Mouse (Mus musculus) thymus, postnatal 10 days (tissue): ENCODE measurements around the gene Polr3g.
"Not testable (repeated sequence)": the region's sequence is repeated elsewhere in the genome, so short reads cannot be mapped to it uniquely, and the experiment has no call there.

Source experiments
- DNase-seq, 2 experiments: peaks; one replicate each; pipeline ENCODE4 v3.0.0; 2021; ENCODE audit warnings: low spot score in 2 of 2

The Polr3g gene

GRCm38 (mm10) chr13:81710775-81711545 is at the start of gene Polr3g, which contains the start of gene Mblac2:
Gene Polr3g, minus strand, starts transcription at chr13:81711013.
Gene Mblac2, plus strand, starts transcription at chr13:81711341.
- DNase-seq: peak; percentile 97 to 99

GRCm38 (mm10) chr13:81760379-81760778 is 49.6 kb upstream of the Polr3g start:
- DNase-seq: peak in 1 of 2 experiments; percentile 29

- no peak for DNase-seq
Observed at GRCm38 (mm10) chr13:81757058-81757660, 46.3 kb upstream of the Polr3g start.

- DNase-seq: no peak
Observed at GRCm38 (mm10) chr13:81755324-81755723, 44.5 kb upstream of the Polr3g start.

- DNase-seq: no peak
Observed at GRCm38 (mm10) chr13:81754878-81755277, 44.1 kb upstream of the Polr3g start.

GRCm38 (mm10) chr13:81744092-81744396 is 33.2 kb upstream of the Polr3g start:
- DNase-seq: no peak

- no peak for DNase-seq
Observed at GRCm38 (mm10) chr13:81743391-81744091, 32.7 kb upstream of the Polr3g start.

GRCm38 (mm10) chr13:81740898-81741297 is 30.1 kb upstream of the Polr3g start:
- DNase-seq: no peak

- no peak for DNase-seq
Observed at GRCm38 (mm10) chr13:81736606-81737005, 25.8 kb upstream of the Polr3g start.

GRCm38 (mm10) chr13:81730362-81730761 is 19.5 kb upstream of the Polr3g start:
- DNase-seq: no peak

GRCm38 (mm10) chr13:81729102-81729501 is 18.3 kb upstream of the Polr3g start:
- no peak for DNase-seq

GRCm38 (mm10) chr13:81728141-81728540 is 17.3 kb upstream of the Polr3g start:
- DNase-seq: not testable (repeated sequence)

- DNase-seq: no peak
Observed at GRCm38 (mm10) chr13:81713896-81714295, 3.1 kb upstream of the Polr3g start.

- peak; percentile 22 to 44 for DNase-seq
Observed at GRCm38 (mm10) chr13:81711546-81712371, 946 bp upstream of the Polr3g start.

- DNase-seq: no peak
Observed at GRCm38 (mm10) chr13:81710266-81710665, 547 bp downstream of the Polr3g start.

- no peak for DNase-seq
Observed at GRCm38 (mm10) chr13:81709805-81710204, 1.0 kb downstream of the Polr3g start.

- no peak for DNase-seq
Observed at GRCm38 (mm10) chr13:81706311-81706710, 4.5 kb downstream of the Polr3g start.

GRCm38 (mm10) chr13:81703621-81704020 is 7.2 kb downstream of the Polr3g start:
- DNase-seq: no peak

- no peak for DNase-seq
Observed at GRCm38 (mm10) chr13:81703148-81703547, 7.7 kb downstream of the Polr3g start.

- no peak for DNase-seq
Observed at GRCm38 (mm10) chr13:81694446-81694845, 16.4 kb downstream of the Polr3g start.

GRCm38 (mm10) chr13:81691606-81692005 is 19.2 kb downstream of the Polr3g start:
- DNase-seq: no peak

- DNase-seq: peak in 1 of 2 experiments; percentile 16
Observed at GRCm38 (mm10) chr13:81690477-81690876, 20.3 kb downstream of the Polr3g start.
